Mouse (Mus musculus): ENCODE measurements around the gene Gtf3c1.
"Not testable (repeated sequence)": the region's sequence is repeated elsewhere in the genome, so short reads cannot be mapped to it uniquely, and the experiment has no call there.

DNA sequence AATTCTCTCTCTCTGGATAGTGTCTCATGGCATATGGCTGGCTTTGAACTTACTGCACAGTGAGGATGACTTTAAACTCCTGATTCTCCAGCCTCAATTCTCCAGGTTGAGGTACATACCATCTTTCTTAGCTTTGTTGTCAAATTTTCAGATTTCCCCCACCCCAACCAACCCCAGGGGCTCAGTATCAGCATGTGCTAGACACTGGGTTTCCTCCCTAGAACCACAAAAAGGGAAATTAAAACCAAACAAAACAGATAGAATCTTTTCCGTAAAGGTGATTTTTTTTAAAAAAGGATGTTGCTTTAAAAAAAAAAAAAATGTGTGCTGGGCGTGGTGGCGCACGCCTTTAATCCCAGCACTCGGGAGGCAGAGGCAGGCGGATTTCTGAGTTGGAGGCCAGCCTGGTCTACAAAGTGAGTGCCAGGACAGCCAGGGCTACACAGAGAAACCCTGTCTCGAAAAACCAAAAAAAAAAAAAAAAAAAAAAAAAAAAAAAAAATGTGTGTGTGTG is 6.0 kb upstream of the Gtf3c1 start:
- not testable (repeated sequence) for TF ChIP-seq POLR2A (IDR thresholded peaks at IDR 0.05; ENCODE audit: borderline replicate concordance, control insufficient read depth, low read depth, low read length); CTCF (IDR thresholded peaks at IDR 0.05; ENCODE audit: control insufficient read depth, insufficient read depth, low read length)

Measured in bone marrow, adult 2 months (tissue).